Mouse (Mus musculus): ENCODE measurements around the gene Cdc27.

DNA sequence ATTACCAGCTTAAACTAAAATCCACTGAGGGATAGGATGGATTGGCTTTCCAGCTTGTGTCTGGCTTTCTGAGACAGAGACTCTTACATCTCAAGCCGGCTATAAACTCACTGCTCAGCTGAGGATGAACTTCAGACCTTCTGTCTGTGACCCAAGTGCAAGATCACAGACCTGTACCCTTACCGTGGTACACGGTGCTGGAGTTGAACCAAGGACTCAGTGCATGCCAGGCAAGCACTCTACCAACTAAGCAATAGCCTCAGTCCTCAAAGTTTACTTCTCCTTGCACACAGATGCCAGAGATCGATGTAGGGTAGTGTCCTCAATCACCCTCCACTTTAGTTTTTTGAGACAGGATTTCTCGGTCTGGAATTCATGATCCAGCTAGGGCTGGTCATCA, 10.6 kb downstream of the Cdc27 start:
- TF ChIP-seq CHD2 (IDR thresholded peaks at IDR 0.05; ENCODE audit: low read depth, low read length) = no peak
- no peak for TF ChIP-seq MAFK (IDR thresholded peaks at IDR 0.05; ENCODE audit: insufficient read depth, low read depth, low read length)
- no peak for TF ChIP-seq ZNF384 (IDR thresholded peaks at IDR 0.05; ENCODE audit: low read depth, low read length)
- no peak for TF ChIP-seq HCFC1 (IDR thresholded peaks at IDR 0.05; ENCODE audit: borderline replicate concordance, insufficient read depth, low read length)
- TF ChIP-seq ZC3H11A (IDR thresholded peaks at IDR 0.05; ENCODE audit: borderline replicate concordance, low read depth, low read length) = no peak

All from ES-E14 (cell line).